Mouse (Mus musculus) liver, embryonic 16.5 days (tissue): Measurements from ENCODE around the gene Cerkl. TPM values are rescaled to one million over a fixed set of nuclear protein-coding genes. Genes with fewer than 3 reads are reported as not detected.

Experiments
- ATAC-seq: fragments of 200-750 bp; cut with Nextera tagmentation; 2 replicates; pipeline ENCODE4 v1.8.0; 2017; ENCODE audit warnings: low read depth, mild to moderate bottlenecking, moderate number of reproducible peaks, moderate library complexity
- H3K27ac ChIP-seq: fragments of 300-500 bp; sonication (generic); 2 replicates; pipeline ENCODE4 v1.5.1; 2014; ENCODE audit warnings: mild to moderate bottlenecking, low read length
- H3K27me3 ChIP-seq: fragments of 300-500 bp; sonication (generic); 2 replicates; pipeline ENCODE4 v1.6.1; 2014; ENCODE audit warnings: low read depth, low read length, mixed read lengths; ENCODE audit not compliant: control insufficient read depth, insufficient read depth
- H3K36me3 ChIP-seq: fragments of 300-500 bp; sonication (generic); 2 replicates; pipeline ENCODE4 v1.6.1; 2014; ENCODE audit warnings: mild to moderate bottlenecking; ENCODE audit not compliant: control insufficient read depth, insufficient read depth
- H3K4me1 ChIP-seq: fragments of 300-500 bp; sonication (generic); 2 replicates; pipeline ENCODE4 v1.6.1; 2014; ENCODE audit warnings: low read depth, low read length, mixed read lengths; ENCODE audit not compliant: control insufficient read depth
- H3K4me2 ChIP-seq: fragments of 300-500 bp; sonication (generic); 2 replicates; pipeline ENCODE4 v1.6.1; 2014; ENCODE audit warnings: low read depth, low read length, mixed read lengths
- H3K4me3 ChIP-seq: fragments of 300-500 bp; sonication (generic); 2 replicates; pipeline ENCODE4 v1.5.1; 2014; ENCODE audit warnings: low read depth, mild to moderate bottlenecking, low read length
- H3K9ac ChIP-seq: fragments of 300-500 bp; sonication (generic); 2 replicates; pipeline ENCODE4 v1.6.1; 2014; ENCODE audit warnings: low read depth, low read length
- H3K9me3 ChIP-seq: fragments of 300-500 bp; sonication (generic); replicated peaks from 2 replicates; pipeline ENCODE4 v1.6.1; 2016; ENCODE audit warnings: low read length; ENCODE audit not compliant: control insufficient read depth
- WGBS: fragments of 180-500 bp; shearing (Covaris S2); extraction: QIAGEN DNeasy Blood & Tissue Kit; methylation state at CpG from one replicate; pipeline ENCODE4 v1.1.7; 2014; ENCODE audit not compliant: insufficient replicate concordance; 5-methylcytosine and 5-hydroxymethylcytosine counted together
- polyA plus RNA-seq: library from polyadenylated mRNA; unstranded; fragments of >200 nt; fragmentation: Nextera tagmentation; extraction: Ambion mirVana; gene quantifications from 2 replicates; pipeline ENCODE4 v1.2.1, GENCODE M21; 2015

Cerkl gene
- polyA plus RNA-seq, 1 experiment from 2014 or later: 5.0 TPM

- Histone ChIP-seq H3K27ac (no peak overlapping the region), H3K9ac (no peak overlapping the region), H3K36me3 (no peaks in the 10 kb centered on the region), H3K4me3 (no peak overlapping the region), H3K4me2 (no peak overlapping the region), H3K9me3 (no peaks in the 10 kb centered on the region), H3K27me3 (peaks cover 6% of the 10 kb centered on the region), H3K4me1 (no peaks in the 10 kb centered on the region)
- no peak for ATAC-seq
- WGBS: 58% methylated on average over 4 of the region's 4 CpGs
Measured at GRCm38 (mm10) chr2:79449371-79449770, 7.2 kb downstream of the Cerkl start.

GRCm38 (mm10) chr2:79447198-79447597 is 9.4 kb downstream of the Cerkl start:
- Histone ChIP-seq H3K36me3 (no peaks in the 10 kb centered on the region), H3K9ac (no peak overlapping the region), H3K4me1 (no peaks in the 10 kb centered on the region), H3K9me3 (no peaks in the 10 kb centered on the region), H3K27ac (no peak overlapping the region), H3K4me2 (no peak overlapping the region), H3K4me3 (no peak overlapping the region), H3K27me3 (no peaks in the 10 kb centered on the region)
- ATAC-seq: no peak
- 44% methylated on average over 1 of the region's 1 CpGs for WGBS

GRCm38 (mm10) chr2:79443861-79444620 is 12.5 kb downstream of the Cerkl start:
- no peaks in the 10 kb centered on the region for H3K9me3 ChIP-seq
- no peaks in the 10 kb centered on the region for H3K4me1 ChIP-seq
- ATAC-seq: no peak
- no peak overlapping the region for H3K27ac ChIP-seq
- no peak overlapping the region for H3K4me3 ChIP-seq
- H3K36me3 ChIP-seq: no peaks in the 10 kb centered on the region
- H3K4me2 ChIP-seq: no peak overlapping the region
- no peaks in the 10 kb centered on the region for H3K27me3 ChIP-seq
- WGBS: 59% methylated on average over 3 of the region's 3 CpGs
- H3K9ac ChIP-seq: no peak overlapping the region

- no peak overlapping the region for H3K9ac ChIP-seq
- no peak overlapping the region for H3K4me3 ChIP-seq
- no peak overlapping the region for H3K27ac ChIP-seq
- 73% methylated on average over 2 of the region's 2 CpGs for WGBS
- H3K27me3 ChIP-seq: no peaks in the 10 kb centered on the region
- H3K36me3 ChIP-seq: no peaks in the 10 kb centered on the region
- no peak for ATAC-seq
- H3K4me1 ChIP-seq: no peaks in the 10 kb centered on the region
- H3K4me2 ChIP-seq: no peak overlapping the region
- H3K9me3 ChIP-seq: no peaks in the 10 kb centered on the region
Measured at GRCm38 (mm10) chr2:79443401-79443800, 13.2 kb downstream of the Cerkl start.

GRCm38 (mm10) chr2:79442906-79443305 is 13.7 kb downstream of the Cerkl start:
- 55% methylated on average over 6 of the region's 6 CpGs for WGBS
- Histone ChIP-seq H3K27ac (no peak overlapping the region), H3K27me3 (no peaks in the 10 kb centered on the region), H3K9ac (no peak overlapping the region), H3K36me3 (no peaks in the 10 kb centered on the region), H3K4me3 (no peak overlapping the region), H3K4me1 (no peaks in the 10 kb centered on the region), H3K4me2 (no peak overlapping the region), H3K9me3 (no peaks in the 10 kb centered on the region)
- ATAC-seq: no peak

- Histone ChIP-seq H3K27ac (no peak overlapping the region), H3K4me1 (no peaks in the 10 kb centered on the region), H3K27me3 (no peaks in the 10 kb centered on the region), H3K4me2 (no peak overlapping the region), H3K4me3 (no peak overlapping the region), H3K9ac (no peak overlapping the region), H3K9me3 (no peaks in the 10 kb centered on the region), H3K36me3 (no peaks in the 10 kb centered on the region)
- 67% methylated on average over 2 of the region's 2 CpGs for WGBS
- ATAC-seq: no peak
Measured at GRCm38 (mm10) chr2:79442227-79442626, 14.4 kb downstream of the Cerkl start.

GRCm38 (mm10) chr2:79430061-79430460 is 26.5 kb downstream of the Cerkl start:
- Histone ChIP-seq H3K9me3 (no peaks in the 10 kb centered on the region), H3K27ac (no peak overlapping the region), H3K9ac (no peak overlapping the region), H3K27me3 (peaks cover 7% of the 10 kb centered on the region), H3K4me1 (no peaks in the 10 kb centered on the region; the same call in 1 of the 2 replicates), H3K4me3 (no peak overlapping the region), H3K4me2 (no peak overlapping the region), H3K36me3 (no peaks in the 10 kb centered on the region)
- ATAC-seq: no peak

- ATAC-seq: peak; percentile 61; the same call in 1 of the 2 replicates
Measured at GRCm38 (mm10) chr2:79429650-79430049, 26.9 kb downstream of the Cerkl start.

GRCm38 (mm10) chr2:79429108-79429507 is 27.5 kb downstream of the Cerkl start:
- H3K9ac ChIP-seq: no peak overlapping the region
- H3K4me3 ChIP-seq: peak overlapping the region; percentile 59
- 13% methylated on average over 7 of the region's 7 CpGs for WGBS
- ATAC-seq: no peak
- H3K36me3 ChIP-seq: no peaks in the 10 kb centered on the region
- H3K9me3 ChIP-seq: no peaks in the 10 kb centered on the region
- H3K4me2 ChIP-seq: peak overlapping the region; percentile 60
- peaks cover 7% of the 10 kb centered on the region for H3K27me3 ChIP-seq
- H3K4me1 ChIP-seq: no peaks in the 10 kb centered on the region; the same call in 1 of the 2 replicates
- H3K27ac ChIP-seq: no peak overlapping the region

More at GRCm38 (mm10) chr2:79429650-79430049, 26.9 kb downstream of the Cerkl start:
- H3K9me3 ChIP-seq: no peaks in the 10 kb centered on the region
- no peaks in the 10 kb centered on the region for H3K36me3 ChIP-seq
- peaks cover 7% of the 10 kb centered on the region for H3K27me3 ChIP-seq
- H3K27ac ChIP-seq: no peak overlapping the region
- WGBS: 3% methylated on average over 6 of the region's 6 CpGs
- H3K4me3 ChIP-seq: no peak overlapping the region
- H3K4me1 ChIP-seq: no peaks in the 10 kb centered on the region; the same call in 1 of the 2 replicates
- H3K4me2 ChIP-seq: no peak overlapping the region
- H3K9ac ChIP-seq: no peak overlapping the region
